In genomic region chr4:54949561-54949940, GRCm38 (mm10) we compare ENCODE assay signal across 7 mouse cellular contexts. TPM values are rescaled to one million over a fixed set of nuclear protein-coding genes. Genes with fewer than 3 reads are reported as not detected.
DNase-seq lines count a peak whose midpoint lies in the region; ATAC-seq and TF ChIP-seq lines count a peak whose summit lies in the region.

No protein-coding gene starts in this region.

- peak overlapping the region; percentile 85 for H3K4me2 ChIP-seq in heart, embryonic 14.5 days (ENCODE audit: low read length)
- H3K4me2 ChIP-seq in liver, embryonic 14.5 days (ENCODE audit: low read depth) = peak overlapping the region; percentile 57
- peak overlapping the region; percentile 93 for H3K4me2 ChIP-seq in stomach, embryonic 15.5 days

- no peak for TF ChIP-seq POLR2A in liver, adult 2 months (IDR thresholded peaks at IDR 0.05; ENCODE audit: extremely low read depth, insufficient read depth, low read length)

- no peak for TF ChIP-seq CTCF in liver, adult 2 months (IDR thresholded peaks at IDR 0.05; ENCODE audit: low read depth, low read length)
- TF ChIP-seq CTCF in liver, embryonic 14.5 days (IDR thresholded peaks at IDR 0.05; ENCODE audit: low read depth) = no peak

- DNase-seq in liver, adult 2 months (ENCODE audit: extremely low read depth, low read depth, low spot score) = no peak
- DNase-seq in liver = no peak
- DNase-seq in embryo, embryonic 10.5 days (ENCODE audit: low spot score) = peak; percentile 38
- no peak for DNase-seq in liver, embryonic 14.5 days (ENCODE audit: low read depth in 3 of 3, low spot score in 3 of 3)
- DNase-seq in yolk sac, embryonic 10.5 days (ENCODE audit: low spot score) = no peak

- H3K9ac ChIP-seq in liver, adult 2 months (ENCODE audit: low read depth, low read length) = no peak overlapping the region
- peak overlapping the region; percentile 80 for H3K9ac ChIP-seq in heart, embryonic 14.5 days (ENCODE audit: low read length)
- no peak overlapping the region for H3K9ac ChIP-seq in liver, embryonic 14.5 days (replicated peaks)
- H3K9ac ChIP-seq in stomach, embryonic 15.5 days = peak overlapping the region; percentile 66; the same call in 1 of the 2 replicates

- no peaks in the 10 kb centered on the region for H3K9me3 ChIP-seq in heart, embryonic 14.5 days (ENCODE audit: control insufficient read depth, low read length)
- no peaks in the 10 kb centered on the region for H3K9me3 ChIP-seq in liver, embryonic 14.5 days (ENCODE audit: control insufficient read depth, low read length)
- H3K9me3 ChIP-seq in stomach, embryonic 15.5 days = no peaks in the 10 kb centered on the region

- no peak for ATAC-seq in heart, embryonic 14.5 days (ENCODE audit: insufficient number of reproducible peaks, insufficient read depth, low FRiP score, low read depth)
- no peak for ATAC-seq in liver, embryonic 14.5 days (ENCODE audit: insufficient read depth)
- no peak for ATAC-seq in stomach, embryonic 15.5 days (ENCODE audit: insufficient read depth, low FRiP score, low read depth)

- peak overlapping the region; percentile 40; the same call in 1 of the 2 replicates for H3K27ac ChIP-seq in liver, adult 2 months (replicated peaks; ENCODE audit: insufficient read depth, low read depth, low read length)
- peak overlapping the region; percentile 77 to 81 for H3K27ac ChIP-seq in heart, embryonic 14.5 days (replicated peaks in 1 of 2; ENCODE audit: control insufficient read depth in 1 of 2, insufficient read depth in 1 of 2, low read depth in 2 of 2, low read length in 2 of 2)
- H3K27ac ChIP-seq in liver, embryonic 14.5 days = no peak overlapping the region
- peak overlapping the region; percentile 97 for H3K27ac ChIP-seq in stomach, embryonic 15.5 days

- no peaks in the 10 kb centered on the region for H3K79me2 ChIP-seq in liver, adult 2 months (ENCODE audit: control insufficient read depth, insufficient read depth, low read length)

- WGBS in liver, adult 2 months = 38% methylated on average over 7 of the region's 7 CpGs
- 17% methylated on average over 7 of the region's 7 CpGs for WGBS in heart, embryonic 14.5 days
- 13% methylated on average over 7 of the region's 7 CpGs for WGBS in liver, embryonic 14.5 days (ENCODE audit: insufficient replicate concordance)
- WGBS in stomach, embryonic 15.5 days = 10% methylated on average over 7 of the region's 7 CpGs

- peaks cover 6% of the 10 kb centered on the region; the same call in 1 of the 2 replicates for H3K27me3 ChIP-seq in liver, adult 2 months (ENCODE audit: control insufficient read depth, insufficient read depth, low read length)
- H3K27me3 ChIP-seq in heart, embryonic 14.5 days (ENCODE audit: control insufficient read depth, insufficient read depth, low read length) = no peaks in the 10 kb centered on the region
- peaks cover 37% of the 10 kb centered on the region for H3K27me3 ChIP-seq in liver, embryonic 14.5 days (ENCODE audit: control insufficient read depth, insufficient read depth, low read length)
- no peaks in the 10 kb centered on the region for H3K27me3 ChIP-seq in stomach, embryonic 15.5 days (replicated peaks)

- no peaks in the 10 kb centered on the region for H3K36me3 ChIP-seq in liver, adult 2 months (ENCODE audit: control insufficient read depth, insufficient read depth, low read length)
- H3K36me3 ChIP-seq in heart, embryonic 14.5 days (ENCODE audit: control insufficient read depth, insufficient read depth, low read length) = no peaks in the 10 kb centered on the region
- H3K36me3 ChIP-seq in liver, embryonic 14.5 days (replicated peaks; ENCODE audit: control insufficient read depth, insufficient read depth, low read depth) = no peaks in the 10 kb centered on the region
- H3K36me3 ChIP-seq in stomach, embryonic 15.5 days = no peaks in the 10 kb centered on the region

- peak overlapping the region; percentile 59; the same call in 1 of the 2 replicates for H3K4me3 ChIP-seq in liver, adult 2 months (ENCODE audit: insufficient read depth, low read depth, low read length)
- peak overlapping the region; percentile 72 to 74 for H3K4me3 ChIP-seq in heart, embryonic 14.5 days (ENCODE audit: control insufficient read depth in 1 of 2, insufficient read depth in 1 of 2, low read depth in 1 of 2, low read length in 2 of 2)
- 0 out of 4 replicates have a peak overlapping the region, but pooled peaks of 1 of the 2 experiments have one; percentile 56 for H3K4me3 ChIP-seq in liver, embryonic 14.5 days (ENCODE audit: insufficient read depth in 1 of 2, low read depth in 2 of 2, low read length in 2 of 2)
- peak overlapping the region; percentile 75 for H3K4me3 ChIP-seq in stomach, embryonic 15.5 days (replicated peaks)

- TF ChIP-seq EP300 in liver, embryonic 14.5 days (IDR thresholded peaks at IDR 0.05; ENCODE audit: low read depth) = no peak

- H3K4me1 ChIP-seq in liver, adult 2 months (ENCODE audit: control insufficient read depth, insufficient read depth, low read length) = peaks cover 3% of the 10 kb centered on the region; the same call in 1 of the 2 replicates
- H3K4me1 ChIP-seq in heart, embryonic 14.5 days (ENCODE audit: control insufficient read depth in 2 of 2, insufficient read depth in 2 of 2, low read length in 2 of 2) = peaks cover 6 to 27% of the 10 kb centered on the region in 2 experiments
- H3K4me1 ChIP-seq in liver, embryonic 14.5 days (replicated peaks; ENCODE audit: control insufficient read depth in 2 of 2, insufficient read depth in 2 of 2, low read length in 1 of 2) = 0 out of 4 replicates have a peak, but pooled peaks cover 0 to 6% of the 10 kb centered on the region in 2 experiments
- peaks cover 5% of the 10 kb centered on the region; the same call in 1 of the 2 replicates for H3K4me1 ChIP-seq in stomach, embryonic 15.5 days

RNA-seq across cellular contexts. Expression of gene Zfp462, which starts 4.7 kb away (rescaled TPM):
- 0.18 and 0.27 TPM in 2 replicates for total RNA-seq in liver, adult 2 months (2014; rRNA removed)
- polyA plus RNA-seq in liver, adult 2 months (2012; rRNA removed) = 0.22 and 0.41 TPM in 2 replicates
- 1.7 and 3.7 TPM in 2 replicates for polyA plus RNA-seq in heart, embryonic 14.5 days (2014; fragmentation: Nextera tagmentation; extraction: Ambion mirVana)
- 0.35 and 0.36 TPM in 2 replicates for polyA plus RNA-seq in liver, embryonic 14.5 days (2012; rRNA removed)
- polyA plus RNA-seq in liver, embryonic 14.5 days (2014; fragmentation: Nextera tagmentation; extraction: Ambion mirVana) = 0.05 and 0.08 TPM in 2 replicates
- 3.1 and 4.2 TPM in 2 replicates for polyA plus RNA-seq in stomach, embryonic 15.5 days (2015; fragmentation: Nextera tagmentation; extraction: Ambion mirVana)

Comparison
In these comparisons a context has a peak if more than half of its experiments do, and no peak if none do; other contexts are left out.
1. H3K9ac ChIP-seq: peak in heart, embryonic 14.5 days (single experiment) and stomach, embryonic 15.5 days (single experiment); none in liver, adult 2 months (single experiment) and liver, embryonic 14.5 days (single experiment).
2. Peak in every context shown above with its lines, with median percentiles within 50 percentile points of each other: H3K4me2 ChIP-seq.